In the genomic region with DNA sequence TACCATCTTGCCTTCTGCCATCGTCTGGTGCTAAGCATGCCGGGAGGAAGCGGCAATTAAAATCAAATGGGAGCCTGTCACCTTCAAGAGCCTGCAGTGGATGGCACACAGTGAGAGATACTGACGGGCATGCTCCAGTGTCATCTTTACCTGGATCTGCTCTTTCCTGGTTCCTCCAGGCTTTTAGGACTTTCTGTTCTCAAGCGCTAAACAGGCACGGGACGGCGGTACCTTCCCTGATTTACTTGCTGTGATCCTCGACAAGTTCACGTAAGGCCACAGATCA, we compare ENCODE assay signal across 22 mouse cellular contexts.
DNase-seq lines count a peak whose midpoint lies in the region; ATAC-seq and TF ChIP-seq lines count a peak whose summit lies in the region.
"Had no signal": no experiment of that assay in that cellular context is flagged by ENCODE, and none has a peak within 500 bp of the region (broad histone marks: within the 10 kb centered on the region; RNA-seq: fewer than 3 reads in every experiment).

No protein-coding gene starts in this region.

- H3K4me2 ChIP-seq in forebrain, postnatal 0 days (ENCODE audit: low read depth), result no peak overlapping the region
- 0 out of 2 replicates have a peak overlapping the region, but pooled peaks have one; percentile 6 for H3K4me2 ChIP-seq in midbrain, embryonic 13.5 days (replicated peaks)
- H3K4me2 ChIP-seq in midbrain, embryonic 11.5 days, result no peak overlapping the region
- H3K4me2 ChIP-seq in hindbrain, embryonic 15.5 days, result no peak overlapping the region
- no peak overlapping the region for H3K4me2 ChIP-seq in neural tube, embryonic 14.5 days (ENCODE audit: low read depth, low read length)
- H3K4me2 ChIP-seq: heart, embryonic 13.5 days; intestine, embryonic 15.5 days; liver, embryonic 11.5 days had no signal

- no peak overlapping the region for H3K9ac ChIP-seq in forebrain, postnatal 0 days
- no peak overlapping the region for H3K9ac ChIP-seq in midbrain, embryonic 13.5 days (replicated peaks)
- no peak overlapping the region for H3K9ac ChIP-seq in midbrain, embryonic 11.5 days (ENCODE audit: low read length)
- no peak overlapping the region for H3K9ac ChIP-seq in hindbrain, embryonic 15.5 days
- no peak overlapping the region for H3K9ac ChIP-seq in neural tube, embryonic 14.5 days (replicated peaks; ENCODE audit: low read depth, low read length)
- H3K9ac ChIP-seq: heart, embryonic 13.5 days; intestine, embryonic 15.5 days had no signal

- H3K4me3 ChIP-seq in forebrain, postnatal 0 days (ENCODE audit: low read depth, low read length), result no peak overlapping the region
- H3K4me3 ChIP-seq in forebrain, embryonic 10.5 days, result no peak overlapping the region
- no peak overlapping the region for H3K4me3 ChIP-seq in midbrain, embryonic 13.5 days (replicated peaks)
- H3K4me3 ChIP-seq in midbrain, embryonic 11.5 days (ENCODE audit: low read depth, low read length), result no peak overlapping the region
- H3K4me3 ChIP-seq in hindbrain, embryonic 15.5 days, result no peak overlapping the region
- no peak overlapping the region for H3K4me3 ChIP-seq in neural tube, embryonic 14.5 days (ENCODE audit: low read depth, low read length)
- H3K4me3 ChIP-seq: gastrocnemius, adult 2 months; heart, embryonic 13.5 days; intestine, embryonic 15.5 days; megakaryocyte, embryonic 14.5 days had no signal

- 0 out of 2 replicates have a peak overlapping the region, but pooled peaks have one; percentile 9 for H3K27ac ChIP-seq in forebrain, postnatal 0 days (ENCODE audit: low read depth, low read length)
- no peak overlapping the region for H3K27ac ChIP-seq in forebrain, embryonic 10.5 days
- no peak overlapping the region for H3K27ac ChIP-seq in midbrain, embryonic 13.5 days
- no peak overlapping the region for H3K27ac ChIP-seq in midbrain, embryonic 11.5 days (ENCODE audit: low read depth, low read length)
- H3K27ac ChIP-seq in hindbrain, embryonic 15.5 days (replicated peaks), result 0 out of 2 replicates have a peak overlapping the region, but pooled peaks have one; percentile 6
- peak overlapping the region; percentile 69 for H3K27ac ChIP-seq in neural tube, embryonic 14.5 days (ENCODE audit: low read depth, low read length)
- H3K27ac ChIP-seq: gastrocnemius, adult 2 months; heart, embryonic 13.5 days; intestine, embryonic 15.5 days; stomach, postnatal 0 days had no signal

- ATAC-seq in forebrain, postnatal 0 days, result no peak
- ATAC-seq in midbrain, embryonic 13.5 days, result peak; percentile 48; the same call in 1 of the 2 replicates
- no peak for ATAC-seq in midbrain, embryonic 11.5 days (ENCODE audit: low FRiP score)
- peak; percentile 46; the same call in 1 of the 2 replicates for ATAC-seq in hindbrain, embryonic 15.5 days (ENCODE audit: low FRiP score, low read depth)
- ATAC-seq in neural tube, embryonic 14.5 days (ENCODE audit: low read depth), result no peak
- ATAC-seq: intestine, embryonic 15.5 days had no signal

- no peaks in the 10 kb centered on the region for H3K27me3 ChIP-seq in forebrain, postnatal 0 days (ENCODE audit: insufficient read depth, low read length)
- peaks cover 17% of the 10 kb centered on the region for H3K27me3 ChIP-seq in forebrain, embryonic 10.5 days (ENCODE audit: poor library complexity, severe bottlenecking)
- H3K27me3 ChIP-seq in midbrain, embryonic 13.5 days, result peaks cover 19% of the 10 kb centered on the region
- peaks cover 3% of the 10 kb centered on the region; the same call in 1 of the 2 replicates for H3K27me3 ChIP-seq in midbrain, embryonic 11.5 days (ENCODE audit: control insufficient read depth, insufficient read depth, low read length)
- no peaks in the 10 kb centered on the region for H3K27me3 ChIP-seq in hindbrain, embryonic 15.5 days
- no peaks in the 10 kb centered on the region for H3K27me3 ChIP-seq in neural tube, embryonic 14.5 days (ENCODE audit: control insufficient read depth, insufficient read depth, low read length)
- H3K27me3 ChIP-seq: CH12.LX; intestine, embryonic 15.5 days; megakaryocyte, embryonic 14.5 days had no signal

- DNase-seq in forebrain, postnatal 0 days, result no peak
- DNase-seq in forebrain, embryonic 10.5 days (ENCODE audit: extremely low spot score, low spot score), result no peak
- DNase-seq in midbrain, embryonic 11.5 days (ENCODE audit: low spot score, missing footprints), result no peak
- DNase-seq in layer of hippocampus, postnatal 36 days, result no peak
- no peak for DNase-seq in kidney, postnatal 36 days
- DNase-seq: adrenal gland, postnatal 25 days; cerebellum, adult 11 months; gastrocnemius, adult 2 months; heart, adult 18-20 months; heart, postnatal 36 days; kidney, adult 9 months; lung, adult 18-20 months; right cerebral cortex, adult 18-20 months had no signal

- peaks cover 3% of the 10 kb centered on the region; the same call in 1 of the 2 replicates for H3K4me1 ChIP-seq in forebrain, postnatal 0 days (ENCODE audit: insufficient read depth)
- H3K4me1 ChIP-seq in forebrain, embryonic 10.5 days, result peaks cover 15% of the 10 kb centered on the region
- H3K4me1 ChIP-seq in midbrain, embryonic 13.5 days (replicated peaks), result peaks cover 28% of the 10 kb centered on the region
- H3K4me1 ChIP-seq in midbrain, embryonic 11.5 days (ENCODE audit: control insufficient read depth, insufficient read depth, low read length), result no peaks in the 10 kb centered on the region; the same call in 1 of the 2 replicates
- peaks cover 15% of the 10 kb centered on the region for H3K4me1 ChIP-seq in hindbrain, embryonic 15.5 days (replicated peaks)
- H3K4me1 ChIP-seq in neural tube, embryonic 14.5 days (ENCODE audit: control insufficient read depth, insufficient read depth, low read length), result peaks cover 11% of the 10 kb centered on the region; the same call in 1 of the 2 replicates
- H3K4me1 ChIP-seq: intestine, embryonic 15.5 days; megakaryocyte, embryonic 14.5 days had no signal

- no peaks in the 10 kb centered on the region for H3K9me3 ChIP-seq in forebrain, postnatal 0 days (ENCODE audit: low read length)
- no peaks in the 10 kb centered on the region for H3K9me3 ChIP-seq in forebrain, embryonic 10.5 days
- H3K9me3 ChIP-seq in midbrain, embryonic 13.5 days, result no peaks in the 10 kb centered on the region
- no peaks in the 10 kb centered on the region for H3K9me3 ChIP-seq in midbrain, embryonic 11.5 days (ENCODE audit: control insufficient read depth, low read length)
- H3K9me3 ChIP-seq in hindbrain, embryonic 15.5 days, result no peaks in the 10 kb centered on the region
- H3K9me3 ChIP-seq in neural tube, embryonic 14.5 days (ENCODE audit: control insufficient read depth, low read length), result no peaks in the 10 kb centered on the region
- H3K9me3 ChIP-seq: heart, embryonic 13.5 days; intestine, embryonic 15.5 days had no signal

- 37% methylated on average over 10 of the region's 10 CpGs for WGBS in forebrain, postnatal 0 days
- 48% methylated on average over 10 of the region's 10 CpGs for WGBS in forebrain, embryonic 10.5 days
- 27% methylated on average over 10 of the region's 10 CpGs for WGBS in midbrain, embryonic 13.5 days
- 37% methylated on average over 10 of the region's 10 CpGs for WGBS in midbrain, embryonic 11.5 days
- WGBS in hindbrain, embryonic 15.5 days, result 37% methylated on average over 10 of the region's 10 CpGs
- 21% methylated on average over 10 of the region's 10 CpGs for WGBS in neural tube, embryonic 14.5 days

- no peaks in the 10 kb centered on the region for H3K36me3 ChIP-seq in forebrain, postnatal 0 days (ENCODE audit: insufficient read depth)
- H3K36me3 ChIP-seq in forebrain, embryonic 10.5 days (replicated peaks), result no peaks in the 10 kb centered on the region
- no peaks in the 10 kb centered on the region for H3K36me3 ChIP-seq in midbrain, embryonic 13.5 days
- H3K36me3 ChIP-seq in midbrain, embryonic 11.5 days (ENCODE audit: control insufficient read depth, insufficient read depth, low read length), result no peaks in the 10 kb centered on the region
- no peaks in the 10 kb centered on the region for H3K36me3 ChIP-seq in hindbrain, embryonic 15.5 days
- no peaks in the 10 kb centered on the region for H3K36me3 ChIP-seq in neural tube, embryonic 14.5 days (ENCODE audit: control insufficient read depth, insufficient read depth, low read length)
- H3K36me3 ChIP-seq: heart, embryonic 13.5 days; intestine, embryonic 15.5 days had no signal

- TF ChIP-seq CTCF in forebrain, postnatal 0 days (IDR thresholded peaks at IDR 0.05; ENCODE audit: low read depth), result no peak

Comparison
In these comparisons a context has a peak if more than half of its experiments do, and no peak if none do; other contexts are left out.
1. ATAC-seq: peak in midbrain, embryonic 13.5 days (single experiment) and hindbrain, embryonic 15.5 days (single experiment); none in forebrain, postnatal 0 days (single experiment), midbrain, embryonic 11.5 days (single experiment) and neural tube, embryonic 14.5 days (single experiment).
2. H3K27ac ChIP-seq: peak in forebrain, postnatal 0 days (single experiment), hindbrain, embryonic 15.5 days (single experiment) and neural tube, embryonic 14.5 days (single experiment); none in forebrain, embryonic 10.5 days (single experiment), midbrain, embryonic 13.5 days (single experiment) and midbrain, embryonic 11.5 days (single experiment).